Mouse (Mus musculus): Measurements from ENCODE around the gene Mbd5.

GRCm38 (mm10) chr2:48935058-48935457, 14.2 kb upstream of the Mbd5 start:
- no peak for TF ChIP-seq TAL1 (IDR thresholded peaks at IDR 0.05; ENCODE audit: low read length)
- TF ChIP-seq CTCF (IDR thresholded peaks at IDR 0.05 in 2 of 3, conservative IDR thresholded peaks at IDR 0.05 in 1 of 3; ENCODE audit: control insufficient read depth in 1 of 3, insufficient read depth in 1 of 3, low read depth in 2 of 3, low read length in 3 of 3, poor library complexity in 1 of 3, severe bottlenecking in 1 of 3) = no peak
- no peak for TF ChIP-seq RAD21 (IDR thresholded peaks at IDR 0.05; ENCODE audit: low read depth, low read length)
- TF ChIP-seq SMC3 (IDR thresholded peaks at IDR 0.05; ENCODE audit: low read depth, low read length) = no peak
